Mouse (Mus musculus): Measurements from ENCODE around the gene Phlda3. TPM values are rescaled to one million over a fixed set of nuclear protein-coding genes. Genes with fewer than 3 reads are reported as not detected.
A peak's percentile ranks its signal among the peaks of the same experiment; 100 is the strongest.

Phlda3 gene
- polyA plus RNA-seq, 1 experiment from 2014 or later, result 22.6 TPM

DNA sequence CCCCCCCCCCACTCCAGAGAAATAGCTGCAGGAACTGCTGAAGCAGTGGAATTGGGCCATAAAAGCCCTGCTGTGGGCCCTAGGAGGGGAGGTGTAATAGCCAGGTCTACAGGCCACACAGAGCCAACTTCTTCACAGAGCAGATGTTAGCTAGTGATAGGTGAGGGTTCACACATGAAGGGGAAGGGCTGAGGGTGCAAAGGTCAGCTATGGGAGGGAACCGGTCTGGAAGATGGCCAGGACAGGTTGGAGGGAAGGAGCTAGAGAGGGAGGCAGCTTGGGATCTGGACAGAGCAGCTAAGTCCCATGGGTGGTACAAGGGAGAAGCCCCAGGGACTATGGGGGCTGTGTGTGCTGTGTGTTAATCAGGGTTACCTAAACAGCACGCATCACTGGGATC lies 44.3 kb downstream of the Phlda3 start:
- DNase-seq (ENCODE audit: low spot score) (no peak), ATAC-seq (ENCODE audit: insufficient read depth, low FRiP score, low TSS enrichment) (no peak)
- WGBS, result 35% methylated on average over 2 of the region's 2 CpGs
- Histone ChIP-seq H3K9me3 (ENCODE audit: control insufficient read depth, low read length) (no peaks in the 10 kb centered on the region), H3K4me3 (ENCODE audit: low read depth, low read length) (no peak overlapping the region), H3K36me3 (ENCODE audit: control insufficient read depth, insufficient read depth, low read length) (no peaks in the 10 kb centered on the region), H3K27ac (ENCODE audit: low read depth, low read length) (no peak overlapping the region), H3K9ac (ENCODE audit: low read length) (no peak overlapping the region), H3K4me1 (ENCODE audit: control insufficient read depth, insufficient read depth, low read length) (no peaks in the 10 kb centered on the region), H3K27me3 (ENCODE audit: control insufficient read depth, insufficient read depth, low read length) (no peaks in the 10 kb centered on the region), H3K4me2 (ENCODE audit: low read depth) (no peak overlapping the region)

DNA sequence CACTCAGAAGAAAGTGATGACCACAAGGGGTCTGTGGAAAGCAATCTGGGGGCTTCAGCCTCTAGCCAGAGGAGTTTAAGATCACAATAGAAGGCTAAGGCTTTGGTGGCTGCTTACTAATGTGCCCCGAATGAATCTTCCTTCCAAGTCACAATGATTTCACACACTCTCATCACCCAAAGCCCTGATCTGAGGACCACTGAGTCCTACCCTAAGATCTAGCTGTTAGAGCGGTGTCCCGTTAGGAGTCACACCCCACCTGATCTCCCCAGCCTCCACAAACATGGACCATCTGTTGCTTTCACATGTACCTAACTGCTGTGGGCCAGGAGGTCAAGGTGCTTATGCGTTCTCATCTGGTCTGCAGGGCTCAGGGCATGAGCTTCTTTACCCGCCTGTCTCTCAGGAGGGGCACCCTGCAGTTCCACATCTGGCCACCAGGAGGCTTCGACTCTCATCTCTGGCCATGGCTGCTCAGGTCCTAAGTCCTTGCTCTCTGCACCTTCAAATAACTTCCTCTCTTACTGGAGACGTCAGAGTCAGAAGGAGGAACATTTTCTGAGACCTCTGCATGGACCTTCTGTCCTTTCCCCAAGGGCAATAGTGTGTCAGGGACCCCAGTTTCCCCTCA lies 45.2 kb downstream of the Phlda3 start:
- 28% methylated on average over 7 of the region's 7 CpGs for WGBS
- no peaks in the 10 kb centered on the region for H3K4me1 ChIP-seq (ENCODE audit: control insufficient read depth, insufficient read depth, low read length)
- H3K27ac ChIP-seq (ENCODE audit: low read depth, low read length), result no peak overlapping the region
- ATAC-seq (ENCODE audit: insufficient read depth, low FRiP score, low TSS enrichment), result no peak
- no peak overlapping the region for H3K9ac ChIP-seq (ENCODE audit: low read length)
- H3K36me3 ChIP-seq (ENCODE audit: control insufficient read depth, insufficient read depth, low read length), result no peaks in the 10 kb centered on the region
- H3K4me3 ChIP-seq (ENCODE audit: low read depth, low read length), result no peak overlapping the region
- peak; percentile 83 for DNase-seq (ENCODE audit: low spot score)
- H3K4me2 ChIP-seq (ENCODE audit: low read depth), result no peak overlapping the region
- no peaks in the 10 kb centered on the region for H3K27me3 ChIP-seq (ENCODE audit: control insufficient read depth, insufficient read depth, low read length)
- H3K9me3 ChIP-seq (ENCODE audit: control insufficient read depth, low read length), result no peaks in the 10 kb centered on the region

DNA sequence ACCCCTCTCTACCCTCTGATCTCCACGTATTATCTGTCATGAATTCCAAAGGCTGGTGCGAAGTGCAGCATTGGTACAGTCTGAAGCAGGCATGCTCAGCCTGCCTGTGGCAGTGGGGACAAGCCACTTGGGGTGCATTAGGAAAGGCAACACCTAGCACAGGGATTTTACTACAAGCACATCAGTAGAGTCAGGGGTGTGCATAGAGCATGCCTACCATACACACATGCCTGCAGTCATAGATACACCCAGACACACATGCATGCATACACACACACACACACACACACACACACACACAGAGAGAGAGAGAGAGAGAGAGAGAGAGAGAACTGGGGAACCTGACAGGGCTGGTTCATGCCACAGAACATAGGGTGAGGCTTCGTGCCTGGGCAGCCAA lies 46.3 kb downstream of the Phlda3 start:
- Histone ChIP-seq H3K27me3 (ENCODE audit: control insufficient read depth, insufficient read depth, low read length) (peaks cover 5% of the 10 kb centered on the region), H3K9ac (ENCODE audit: low read length) (no peak overlapping the region), H3K4me1 (ENCODE audit: control insufficient read depth, insufficient read depth, low read length) (no peaks in the 10 kb centered on the region), H3K4me2 (ENCODE audit: low read depth) (no peak overlapping the region), H3K27ac (ENCODE audit: low read depth, low read length) (no peak overlapping the region), H3K36me3 (ENCODE audit: control insufficient read depth, insufficient read depth, low read length) (no peaks in the 10 kb centered on the region), H3K9me3 (ENCODE audit: control insufficient read depth, low read length) (no peaks in the 10 kb centered on the region), H3K4me3 (ENCODE audit: low read depth, low read length) (no peak overlapping the region)
- no peak for ATAC-seq (ENCODE audit: insufficient read depth, low FRiP score, low TSS enrichment)
- 87% methylated on average over 3 of the region's 3 CpGs for WGBS
- no peak for DNase-seq (ENCODE audit: low spot score)

DNA sequence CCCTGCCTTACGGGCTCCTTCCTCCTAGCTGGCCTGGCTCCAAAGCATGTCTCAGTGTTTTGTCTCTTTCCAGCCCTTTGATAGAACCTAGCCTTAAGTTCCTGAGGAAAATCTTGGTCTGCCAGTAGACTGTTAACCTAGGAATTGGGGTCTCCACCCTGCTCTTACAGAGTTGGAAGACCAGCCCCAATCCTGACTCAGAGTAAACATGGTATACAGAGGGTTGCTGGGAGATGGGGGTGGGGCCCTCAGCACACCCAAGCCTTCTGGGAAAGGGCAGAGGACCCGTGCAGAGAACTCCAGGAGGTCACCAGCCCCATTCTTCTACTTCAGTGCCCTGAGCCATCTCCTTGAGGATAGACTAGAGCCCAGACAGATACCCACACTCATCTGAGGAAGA lies 46.7 kb downstream of the Phlda3 start:
- no peak overlapping the region for H3K4me2 ChIP-seq (ENCODE audit: low read depth)
- DNase-seq (ENCODE audit: low spot score) (no peak), ATAC-seq (ENCODE audit: insufficient read depth, low FRiP score, low TSS enrichment) (no peak)
- no peaks in the 10 kb centered on the region for H3K9me3 ChIP-seq (ENCODE audit: control insufficient read depth, low read length)
- H3K4me1 ChIP-seq (ENCODE audit: control insufficient read depth, insufficient read depth, low read length), result no peaks in the 10 kb centered on the region
- WGBS, result 67% methylated on average over 2 of the region's 2 CpGs
- no peak overlapping the region for H3K9ac ChIP-seq (ENCODE audit: low read length)
- H3K4me3 ChIP-seq (ENCODE audit: low read depth, low read length), result no peak overlapping the region
- H3K27me3 ChIP-seq (ENCODE audit: control insufficient read depth, insufficient read depth, low read length), result peaks cover 9% of the 10 kb centered on the region
- no peak overlapping the region for H3K27ac ChIP-seq (ENCODE audit: low read depth, low read length)
- no peaks in the 10 kb centered on the region for H3K36me3 ChIP-seq (ENCODE audit: control insufficient read depth, insufficient read depth, low read length)

DNA sequence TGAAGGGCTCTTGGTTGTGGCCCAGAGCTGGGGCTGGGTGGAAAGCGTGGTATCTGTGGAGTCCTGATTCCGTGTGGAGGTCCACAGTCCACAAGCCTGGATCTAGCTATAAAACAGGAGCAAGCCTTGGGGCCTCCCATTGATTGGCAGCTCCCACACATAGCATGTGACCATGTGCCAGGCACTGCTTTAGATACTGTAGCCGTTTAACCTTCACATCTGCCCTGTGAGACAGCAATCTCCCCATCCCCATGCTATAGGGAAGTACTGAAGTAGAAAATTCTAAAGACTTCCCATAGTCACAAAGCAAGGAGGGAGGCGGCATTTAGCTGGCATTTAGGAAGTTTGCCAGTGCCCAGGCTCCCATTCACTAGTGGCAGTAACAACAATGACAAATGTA lies 47.2 kb downstream of the Phlda3 start:
- H3K9ac ChIP-seq (ENCODE audit: low read length), result no peak overlapping the region
- H3K9me3 ChIP-seq (ENCODE audit: control insufficient read depth, low read length), result no peaks in the 10 kb centered on the region
- H3K27me3 ChIP-seq (ENCODE audit: control insufficient read depth, insufficient read depth, low read length), result peaks cover 14% of the 10 kb centered on the region
- no peak for DNase-seq (ENCODE audit: low spot score)
- WGBS, result 75% methylated on average over 4 of the region's 4 CpGs
- ATAC-seq (ENCODE audit: insufficient read depth, low FRiP score, low TSS enrichment), result no peak
- no peaks in the 10 kb centered on the region for H3K36me3 ChIP-seq (ENCODE audit: control insufficient read depth, insufficient read depth, low read length)
- H3K4me1 ChIP-seq (ENCODE audit: control insufficient read depth, insufficient read depth, low read length), result no peaks in the 10 kb centered on the region
- H3K4me3 ChIP-seq (ENCODE audit: low read depth, low read length), result no peak overlapping the region
- H3K27ac ChIP-seq (ENCODE audit: low read depth, low read length), result no peak overlapping the region
- H3K4me2 ChIP-seq (ENCODE audit: low read depth), result no peak overlapping the region

DNA sequence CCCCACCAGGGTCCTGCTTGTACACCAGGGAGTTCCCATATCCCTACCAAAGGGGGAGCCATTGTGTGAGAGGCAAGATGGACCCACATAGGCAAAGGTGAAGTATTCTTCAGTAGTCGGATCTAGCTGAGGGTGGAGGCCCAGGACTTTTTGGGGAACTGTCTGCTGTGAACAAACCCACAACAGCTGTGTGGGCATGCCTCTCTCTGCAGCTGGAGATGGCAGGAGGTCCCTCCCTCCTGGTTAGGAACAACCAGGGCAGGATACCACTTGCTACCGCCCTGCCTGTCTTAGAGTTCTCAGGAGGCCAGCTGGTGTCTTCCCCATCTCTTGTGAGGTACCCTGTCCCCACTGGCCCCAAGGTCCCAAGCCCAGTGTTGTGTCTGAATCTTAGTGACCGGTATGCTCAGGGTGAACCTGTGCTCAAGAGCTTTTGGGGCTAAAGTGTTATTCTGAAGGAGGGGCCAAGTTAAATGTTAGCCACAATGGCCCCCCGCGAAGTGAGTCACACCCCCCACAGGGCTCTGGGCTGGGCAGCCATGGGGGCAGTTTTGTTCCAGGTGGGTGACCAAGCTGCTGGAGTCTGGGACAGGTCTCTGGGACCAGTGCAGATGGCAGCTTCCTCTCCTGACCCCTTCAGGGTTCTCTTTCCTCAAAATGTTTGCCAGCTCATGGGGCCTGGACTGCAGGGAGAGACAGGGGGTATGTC lies 47.9 kb downstream of the Phlda3 start:
- no peaks in the 10 kb centered on the region for H3K9me3 ChIP-seq (ENCODE audit: control insufficient read depth, low read length)
- DNase-seq (ENCODE audit: low spot score) (no peak), ATAC-seq (ENCODE audit: insufficient read depth, low FRiP score, low TSS enrichment) (no peak)
- H3K27ac ChIP-seq (ENCODE audit: low read depth, low read length), result no peak overlapping the region
- H3K4me3 ChIP-seq (ENCODE audit: low read depth, low read length), result no peak overlapping the region
- 80% methylated on average over 5 of the region's 5 CpGs for WGBS
- H3K4me1 ChIP-seq (ENCODE audit: control insufficient read depth, insufficient read depth, low read length), result no peaks in the 10 kb centered on the region
- H3K36me3 ChIP-seq (ENCODE audit: control insufficient read depth, insufficient read depth, low read length), result no peaks in the 10 kb centered on the region
- H3K27me3 ChIP-seq (ENCODE audit: control insufficient read depth, insufficient read depth, low read length), result peaks cover 18% of the 10 kb centered on the region
- H3K9ac ChIP-seq (ENCODE audit: low read length), result no peak overlapping the region
- no peak overlapping the region for H3K4me2 ChIP-seq (ENCODE audit: low read depth)

DNA sequence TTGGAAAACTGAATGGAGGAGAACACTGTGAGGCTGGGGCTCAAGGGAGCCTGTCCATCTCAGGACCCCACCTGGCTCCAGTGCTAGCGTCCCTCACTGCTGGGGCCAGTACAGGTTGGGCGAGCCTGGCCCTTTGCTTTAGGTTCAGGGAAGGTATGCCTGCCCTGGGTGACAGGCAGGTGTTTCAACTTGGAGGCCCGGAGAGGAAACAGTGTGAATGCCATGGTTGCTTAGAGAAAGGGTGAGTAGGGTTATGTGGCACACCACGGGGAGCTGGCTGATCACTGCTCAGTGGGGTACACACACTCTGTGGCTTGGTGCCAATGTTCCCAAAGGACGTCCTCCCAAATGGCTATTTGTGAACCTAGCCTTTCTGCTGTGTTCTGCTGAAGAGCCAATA lies 48.6 kb downstream of the Phlda3 start:
- DNase-seq (ENCODE audit: low spot score), result no peak
- no peaks in the 10 kb centered on the region for H3K4me1 ChIP-seq (ENCODE audit: control insufficient read depth, insufficient read depth, low read length)
- no peak for ATAC-seq (ENCODE audit: insufficient read depth, low FRiP score, low TSS enrichment)
- H3K4me3 ChIP-seq (ENCODE audit: low read depth, low read length), result no peak overlapping the region
- H3K36me3 ChIP-seq (ENCODE audit: control insufficient read depth, insufficient read depth, low read length), result no peaks in the 10 kb centered on the region
- peaks cover 25% of the 10 kb centered on the region for H3K27me3 ChIP-seq (ENCODE audit: control insufficient read depth, insufficient read depth, low read length)
- no peak overlapping the region for H3K27ac ChIP-seq (ENCODE audit: low read depth, low read length)
- no peak overlapping the region for H3K4me2 ChIP-seq (ENCODE audit: low read depth)
- H3K9ac ChIP-seq (ENCODE audit: low read length), result no peak overlapping the region
- 90% methylated on average over 5 of the region's 5 CpGs for WGBS
- no peaks in the 10 kb centered on the region for H3K9me3 ChIP-seq (ENCODE audit: control insufficient read depth, low read length)

DNA sequence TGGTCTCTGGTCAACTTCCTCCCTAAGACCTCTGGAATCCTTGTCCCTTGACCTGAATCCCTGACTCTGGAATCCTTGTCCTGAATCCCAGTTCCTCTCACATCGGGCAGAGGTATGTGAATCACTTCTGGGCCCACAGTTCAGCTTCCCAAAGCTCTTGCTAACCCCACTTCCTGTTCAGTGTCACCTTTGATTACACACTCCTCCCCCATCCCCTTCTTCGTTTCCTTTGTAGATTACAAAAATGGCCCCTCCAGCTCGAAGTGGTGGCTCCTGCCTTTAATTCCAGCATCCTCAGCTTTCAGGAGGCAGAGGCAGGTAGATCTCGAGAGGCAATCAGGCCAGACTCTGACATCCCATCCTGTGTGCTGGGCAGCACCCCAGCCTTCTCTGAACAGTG lies 51.7 kb downstream of the Phlda3 start:
- DNase-seq (ENCODE audit: low spot score), result no peak
- no peaks in the 10 kb centered on the region for H3K4me1 ChIP-seq (ENCODE audit: control insufficient read depth, insufficient read depth, low read length)
- H3K27me3 ChIP-seq (ENCODE audit: control insufficient read depth, insufficient read depth, low read length), result peaks cover 32% of the 10 kb centered on the region
- no peak overlapping the region for H3K4me3 ChIP-seq (ENCODE audit: low read depth, low read length)
- no peaks in the 10 kb centered on the region for H3K36me3 ChIP-seq (ENCODE audit: control insufficient read depth, insufficient read depth, low read length)
- no peak overlapping the region for H3K4me2 ChIP-seq (ENCODE audit: low read depth)
- H3K9me3 ChIP-seq (ENCODE audit: control insufficient read depth, low read length), result no peaks in the 10 kb centered on the region
- WGBS, result 69% methylated on average over 4 of the region's 4 CpGs
- ATAC-seq (ENCODE audit: insufficient read depth, low FRiP score, low TSS enrichment), result no peak
- H3K9ac ChIP-seq (ENCODE audit: low read length), result no peak overlapping the region
- no peak overlapping the region for H3K27ac ChIP-seq (ENCODE audit: low read depth, low read length)

DNA sequence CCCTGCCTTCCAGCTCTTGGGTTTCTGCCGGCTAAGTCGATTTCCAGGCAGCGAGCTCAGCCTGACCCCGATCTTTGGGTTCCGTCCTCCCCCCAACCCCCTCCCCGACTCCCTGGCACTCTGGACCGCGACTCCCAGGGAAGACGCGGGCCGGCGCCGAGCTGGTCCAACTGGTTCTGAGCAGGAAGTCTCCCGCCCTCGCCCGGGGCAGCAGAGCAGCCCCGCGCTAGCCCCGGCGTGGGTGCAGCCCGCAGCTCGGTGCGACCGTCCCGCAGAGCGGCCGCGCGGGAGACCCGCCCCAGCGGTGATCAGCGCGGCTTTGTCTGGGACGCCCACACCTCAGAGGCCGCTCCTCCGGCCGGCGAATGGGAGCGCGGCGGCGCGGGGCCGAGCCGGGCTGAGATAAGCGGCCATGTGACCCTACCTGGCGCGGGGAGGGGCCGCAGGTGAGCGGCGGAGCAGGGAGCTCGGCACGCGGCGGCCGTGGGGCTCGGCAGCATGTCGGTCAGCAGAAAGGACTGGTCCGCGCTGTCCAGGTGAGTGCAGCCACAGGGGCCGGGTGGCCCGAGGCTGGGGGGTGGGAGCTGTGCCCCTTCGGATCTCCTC lies 52.7 kb downstream of the Phlda3 start, which contains the start of gene Lad1:
Gene Lad1 (plus strand): TSS at position 118 of the 606 bp plus-strand sequence.
- Histone ChIP-seq H3K4me1 (ENCODE audit: control insufficient read depth, insufficient read depth, low read length) (no peaks in the 10 kb centered on the region), H3K4me3 (ENCODE audit: low read depth, low read length) (peak within 1 kb of the TSS; percentile 33), H3K27me3 (ENCODE audit: control insufficient read depth, insufficient read depth, low read length) (peaks cover 32% of the 10 kb centered on the region), H3K27ac (ENCODE audit: low read depth, low read length) (no peak within 1 kb of the TSS), H3K9ac (ENCODE audit: low read length) (peak within 1 kb of the TSS; percentile 15), H3K36me3 (ENCODE audit: control insufficient read depth, insufficient read depth, low read length) (no peaks in the 10 kb centered on the region), H3K4me2 (ENCODE audit: low read depth) (peak within 1 kb of the TSS; percentile 62), H3K9me3 (ENCODE audit: control insufficient read depth, low read length) (no peaks in the 10 kb centered on the region)
- under 1% methylated on average over 60 of the region's 63 CpGs for WGBS
- peak; percentile 45 for DNase-seq (ENCODE audit: low spot score)
- no peak for ATAC-seq (ENCODE audit: insufficient read depth, low FRiP score, low TSS enrichment)

All from neural tube, embryonic 11.5 days (tissue).